Mouse (Mus musculus): ENCODE measurements around the gene Ndc1.

GRCm38 (mm10) chr4:107364190-107364639 lies 3.4 kb upstream of the Ndc1 start:
- TF ChIP-seq POLR2A (IDR thresholded peaks at IDR 0.05; ENCODE audit: borderline replicate concordance, insufficient read depth, low read length) (no peak), CTCF (IDR thresholded peaks at IDR 0.05; ENCODE audit: borderline replicate concordance, insufficient read depth, low read depth, low read length) (no peak)
